Mouse (Mus musculus): ENCODE measurements around the gene Fam83e.

Fam83e gene

GRCm38 (mm10) chr7:45715741-45716459 is 5.1 kb upstream of the Fam83e start:
- DNase-seq = no peak

- no peak for DNase-seq
Observed at GRCm38 (mm10) chr7:45716460-45716857, 4.6 kb upstream of the Fam83e start.

GRCm38 (mm10) chr7:45716952-45717917 is 3.8 kb upstream of the Fam83e start:
- no peak for DNase-seq

- DNase-seq = peak; percentile 98
Observed at GRCm38 (mm10) chr7:45717918-45718297, 3.1 kb upstream of the Fam83e start, which contains the start of gene Sphk2. Gene Sphk2 (minus strand): TSS chr7:45718002.

- no peak for DNase-seq
Observed at GRCm38 (mm10) chr7:45718331-45718730, 2.7 kb upstream of the Fam83e start.

- no peak for DNase-seq
Observed at GRCm38 (mm10) chr7:45719180-45719579, 1.8 kb upstream of the Fam83e start.

GRCm38 (mm10) chr7:45719738-45720412 is 1.1 kb upstream of the Fam83e start:
- DNase-seq = no peak

GRCm38 (mm10) chr7:45721234-45721571 is 191 bp downstream of the Fam83e start:
- DNase-seq = no peak

GRCm38 (mm10) chr7:45721642-45722347 is 783 bp downstream of the Fam83e start:
- no peak for DNase-seq

GRCm38 (mm10) chr7:45722348-45722713 is 1.3 kb downstream of the Fam83e start:
- DNase-seq = no peak

- DNase-seq = no peak
Observed at GRCm38 (mm10) chr7:45723301-45723700, 2.3 kb downstream of the Fam83e start.

- no peak for DNase-seq
Observed at GRCm38 (mm10) chr7:45723781-45724180, 2.8 kb downstream of the Fam83e start.

GRCm38 (mm10) chr7:45725151-45725550 is 4.1 kb downstream of the Fam83e start:
- DNase-seq = no peak

GRCm38 (mm10) chr7:45725713-45726112 is 4.7 kb downstream of the Fam83e start, which contains the start of gene Spaca4:
Gene Spaca4 (minus strand): TSS chr7:45725813.
- no peak for DNase-seq

GRCm38 (mm10) chr7:45726419-45726818 is 5.4 kb downstream of the Fam83e start:
- no peak for DNase-seq

GRCm38 (mm10) chr7:45727625-45728024 is 6.6 kb downstream of the Fam83e start:
- no peak for DNase-seq

GRCm38 (mm10) chr7:45730727-45731431 is 9.9 kb downstream of the Fam83e start:
- peak; percentile 68 for DNase-seq

GRCm38 (mm10) chr7:45733477-45733876 is 12.5 kb downstream of the Fam83e start:
- peak; percentile 85 for DNase-seq

GRCm38 (mm10) chr7:45739162-45739763 is 18.3 kb downstream of the Fam83e start:
- DNase-seq = peak; percentile 86

GRCm38 (mm10) chr7:45739820-45740219 is 18.8 kb downstream of the Fam83e start:
- no peak for DNase-seq

- DNase-seq = no peak
Observed at GRCm38 (mm10) chr7:45741308-45741707, 20.3 kb downstream of the Fam83e start.

- peak; percentile 65 for DNase-seq
Observed at GRCm38 (mm10) chr7:45741777-45742176, 20.8 kb downstream of the Fam83e start.

Measured in thymus, postnatal 14 days (tissue).